Mouse (Mus musculus): ENCODE results near the gene Crkl. TPM values are rescaled to one million over a fixed set of nuclear protein-coding genes. Genes with fewer than 3 reads are reported as not detected.
A peak's percentile ranks its signal among the peaks of the same experiment; 100 is the strongest.

Crkl gene
- polyA plus RNA-seq (2015; fragmentation: Nextera tagmentation; extraction: Ambion mirVana), result 29.1 and 30.0 TPM in 2 replicates

GRCm38 (mm10) chr16:17451541-17452372 lies at the start of gene Crkl:
TSS of gene Crkl (plus strand) at chr16:17451987.
- peak within 1 kb of the TSS; percentile 97 for H3K4me3 ChIP-seq (ENCODE audit: low read depth, low read length)
- no peaks in the 10 kb centered on the region for H3K27me3 ChIP-seq (ENCODE audit: control insufficient read depth, insufficient read depth, low read length)
- H3K36me3 ChIP-seq (ENCODE audit: control insufficient read depth, insufficient read depth, low read length), result no peaks in the 10 kb centered on the region
- peak within 1 kb of the TSS; percentile 68 for H3K4me2 ChIP-seq (replicated peaks; ENCODE audit: low read depth)
- no peaks in the 10 kb centered on the region for H3K9me3 ChIP-seq (ENCODE audit: control insufficient read depth, low read length)
- H3K9ac ChIP-seq (ENCODE audit: low read length), result peak within 1 kb of the TSS; percentile 90
- peak; percentile 96 for ATAC-seq (ENCODE audit: low FRiP score, low TSS enrichment)
- DNase-seq (ENCODE audit: low spot score), result peak; percentile 98
- TF ChIP-seq EP300 (optimal IDR thresholded peaks at IDR 0.05), result no peak
- TF ChIP-seq CTCF (IDR thresholded peaks at IDR 0.05; ENCODE audit: low read depth), result 0 out of 2 replicates have a peak, but pooled peaks have one; percentile 4
- H3K27ac ChIP-seq (replicated peaks), result peak within 1 kb of the TSS; percentile 96
- under 1% methylated on average over 62 of the region's 63 CpGs for WGBS
- 0 out of 2 replicates have a peak, but pooled peaks cover 2% of the 10 kb centered on the region for H3K4me1 ChIP-seq (replicated peaks; ENCODE audit: control insufficient read depth, insufficient read depth)

GRCm38 (mm10) chr16:17402855-17403254 lies 48.9 kb upstream of the Crkl start:
- Histone ChIP-seq H3K4me1 (replicated peaks; ENCODE audit: control insufficient read depth, insufficient read depth) (no peaks in the 10 kb centered on the region; the same call in 1 of the 2 replicates), H3K4me3 (ENCODE audit: low read depth, low read length) (no peak overlapping the region), H3K9me3 (ENCODE audit: control insufficient read depth, low read length) (no peaks in the 10 kb centered on the region), H3K36me3 (ENCODE audit: control insufficient read depth, insufficient read depth, low read length) (no peaks in the 10 kb centered on the region), H3K27ac (replicated peaks) (no peak overlapping the region), H3K27me3 (ENCODE audit: control insufficient read depth, insufficient read depth, low read length) (no peaks in the 10 kb centered on the region), H3K4me2 (replicated peaks; ENCODE audit: low read depth) (no peak overlapping the region), H3K9ac (ENCODE audit: low read length) (no peak overlapping the region)
- DNase-seq (ENCODE audit: low spot score) (peak; percentile 23), ATAC-seq (ENCODE audit: low FRiP score, low TSS enrichment) (no peak)
- TF ChIP-seq CTCF (IDR thresholded peaks at IDR 0.05; ENCODE audit: low read depth), result peak; percentile 79
- TF ChIP-seq EP300 (optimal IDR thresholded peaks at IDR 0.05), result no peak
- WGBS, result 81% methylated on average over 1 of the region's 1 CpGs

GRCm38 (mm10) chr16:17405271-17405696 lies 46.5 kb upstream of the Crkl start:
- peak overlapping the region; percentile 79 for H3K9ac ChIP-seq (ENCODE audit: low read length)
- H3K4me3 ChIP-seq (ENCODE audit: low read depth, low read length), result peak overlapping the region; percentile 83
- H3K9me3 ChIP-seq (ENCODE audit: control insufficient read depth, low read length), result no peaks in the 10 kb centered on the region
- H3K36me3 ChIP-seq (ENCODE audit: control insufficient read depth, insufficient read depth, low read length), result no peaks in the 10 kb centered on the region
- no peak for TF ChIP-seq EP300 (optimal IDR thresholded peaks at IDR 0.05)
- TF ChIP-seq CTCF (IDR thresholded peaks at IDR 0.05; ENCODE audit: low read depth), result no peak
- no peak for DNase-seq (ENCODE audit: low spot score)
- no peaks in the 10 kb centered on the region; the same call in 1 of the 2 replicates for H3K4me1 ChIP-seq (replicated peaks; ENCODE audit: control insufficient read depth, insufficient read depth)
- H3K4me2 ChIP-seq (replicated peaks; ENCODE audit: low read depth), result peak overlapping the region; percentile 82
- WGBS, result under 1% methylated on average over 22 of the region's 22 CpGs
- no peaks in the 10 kb centered on the region for H3K27me3 ChIP-seq (ENCODE audit: control insufficient read depth, insufficient read depth, low read length)
- peak overlapping the region; percentile 74 for H3K27ac ChIP-seq (replicated peaks)
- ATAC-seq (ENCODE audit: low FRiP score, low TSS enrichment), result peak; percentile 66

GRCm38 (mm10) chr16:17405736-17406443 lies 45.9 kb upstream of the Crkl start, which contains the start of the genes Snap29 and Pi4ka:
TSS of gene Snap29 (plus strand) at chr16:17405986.
TSS of gene Pi4ka (minus strand) at chr16:17406314.
- Histone ChIP-seq H3K27ac (replicated peaks) (peak within 1 kb of the TSS; percentile 78), H3K4me3 (ENCODE audit: low read depth, low read length) (peak within 1 kb of the TSS; percentile 83), H3K36me3 (ENCODE audit: control insufficient read depth, insufficient read depth, low read length) (no peaks in the 10 kb centered on the region), H3K27me3 (ENCODE audit: control insufficient read depth, insufficient read depth, low read length) (no peaks in the 10 kb centered on the region), H3K9me3 (ENCODE audit: control insufficient read depth, low read length) (no peaks in the 10 kb centered on the region), H3K9ac (ENCODE audit: low read length) (peak within 1 kb of the TSS; percentile 82), H3K4me2 (replicated peaks; ENCODE audit: low read depth) (peak within 1 kb of the TSS; percentile 82), H3K4me1 (replicated peaks; ENCODE audit: control insufficient read depth, insufficient read depth) (no peaks in the 10 kb centered on the region; the same call in 1 of the 2 replicates)
- no peak for TF ChIP-seq EP300 (optimal IDR thresholded peaks at IDR 0.05)
- TF ChIP-seq CTCF (IDR thresholded peaks at IDR 0.05; ENCODE audit: low read depth), result 0 out of 2 replicates have a peak, but pooled peaks have one; percentile 14
- under 1% methylated on average over 45 of the region's 69 CpGs for WGBS
- DNase-seq (ENCODE audit: low spot score) (peak; percentile 100), ATAC-seq (ENCODE audit: low FRiP score, low TSS enrichment) (peak; percentile 99)

- no peak for DNase-seq (ENCODE audit: low spot score)
- H3K27ac ChIP-seq (replicated peaks), result no peak overlapping the region; the same call in 1 of the 2 replicates
Measured at GRCm38 (mm10) chr16:17406512-17407231, 45.1 kb upstream of the Crkl start.

More at GRCm38 (mm10) chr16:17406512-17407231, 45.1 kb upstream of the Crkl start:
- Histone ChIP-seq H3K36me3 (ENCODE audit: control insufficient read depth, insufficient read depth, low read length) (no peaks in the 10 kb centered on the region), H3K4me1 (replicated peaks; ENCODE audit: control insufficient read depth, insufficient read depth) (no peaks in the 10 kb centered on the region; the same call in 1 of the 2 replicates), H3K27me3 (ENCODE audit: control insufficient read depth, insufficient read depth, low read length) (no peaks in the 10 kb centered on the region), H3K9me3 (ENCODE audit: control insufficient read depth, low read length) (no peaks in the 10 kb centered on the region), H3K4me2 (replicated peaks; ENCODE audit: low read depth) (peak overlapping the region; percentile 82), H3K4me3 (ENCODE audit: low read depth, low read length) (peak overlapping the region; percentile 83), H3K9ac (ENCODE audit: low read length) (peak overlapping the region; percentile 82)
- TF ChIP-seq EP300 (optimal IDR thresholded peaks at IDR 0.05) (no peak), CTCF (IDR thresholded peaks at IDR 0.05; ENCODE audit: low read depth) (no peak)
- no peak for ATAC-seq (ENCODE audit: low FRiP score, low TSS enrichment)
- 23% methylated on average over 9 of the region's 9 CpGs for WGBS

Measured in stomach, postnatal 0 days (tissue).